Mouse (Mus musculus): ENCODE measurements around the gene Arhgef7. TPM values are rescaled to one million over a fixed set of nuclear protein-coding genes. Genes with fewer than 3 reads are reported as not detected.

Arhgef7 gene
- polyA plus RNA-seq, 1 experiment = 38.5 TPM

- H3K9me3 ChIP-seq (replicated peaks; ENCODE audit: control insufficient read depth, insufficient read depth, low read length, poor library complexity, severe bottlenecking) = no peaks in the 10 kb centered on the region
- peaks cover 15% of the 10 kb centered on the region for H3K36me3 ChIP-seq (ENCODE audit: control insufficient read depth, insufficient read depth, low read length, poor library complexity, severe bottlenecking)
- TF ChIP-seq EP300 (IDR thresholded peaks at IDR 0.05; ENCODE audit: insufficient read depth, low read depth, low read length) (no peak), POLR2A (IDR thresholded peaks at IDR 0.05; ENCODE audit: insufficient read depth, low read length) (no peak), CTCF (IDR thresholded peaks at IDR 0.05; ENCODE audit: low read depth, low read length) (no peak)
- no peak overlapping the region for H3K9ac ChIP-seq (ENCODE audit: low read depth, poor library complexity, severe bottlenecking)
- H3K27ac ChIP-seq (ENCODE audit: insufficient read depth, low read length) = no peak overlapping the region
- H3K27me3 ChIP-seq (ENCODE audit: control insufficient read depth, insufficient read depth, low read length, poor library complexity, severe bottlenecking) = no peaks in the 10 kb centered on the region
- no peaks in the 10 kb centered on the region for H3K4me1 ChIP-seq (ENCODE audit: control insufficient read depth, insufficient read depth, low read length)
- no peak overlapping the region for H3K4me3 ChIP-seq (ENCODE audit: low read depth, low read length)
Observed at GRCm38 (mm10) chr8:11821451-11822206, 94.1 kb downstream of the Arhgef7 start.

- TF ChIP-seq CTCF (IDR thresholded peaks at IDR 0.05; ENCODE audit: low read depth, low read length) (no peak), POLR2A (IDR thresholded peaks at IDR 0.05; ENCODE audit: insufficient read depth, low read length) (no peak), EP300 (IDR thresholded peaks at IDR 0.05; ENCODE audit: insufficient read depth, low read depth, low read length) (no peak)
- H3K36me3 ChIP-seq (ENCODE audit: control insufficient read depth, insufficient read depth, low read length, poor library complexity, severe bottlenecking) = peaks cover 12% of the 10 kb centered on the region
- H3K27me3 ChIP-seq (ENCODE audit: control insufficient read depth, insufficient read depth, low read length, poor library complexity, severe bottlenecking) = no peaks in the 10 kb centered on the region
- H3K4me1 ChIP-seq (ENCODE audit: control insufficient read depth, insufficient read depth, low read length) = no peaks in the 10 kb centered on the region
- no peaks in the 10 kb centered on the region for H3K9me3 ChIP-seq (replicated peaks; ENCODE audit: control insufficient read depth, insufficient read depth, low read length, poor library complexity, severe bottlenecking)
- no peak overlapping the region for H3K4me3 ChIP-seq (ENCODE audit: low read depth, low read length)
- H3K9ac ChIP-seq (ENCODE audit: low read depth, poor library complexity, severe bottlenecking) = no peak overlapping the region
- no peak overlapping the region for H3K27ac ChIP-seq (ENCODE audit: insufficient read depth, low read length)
Observed at GRCm38 (mm10) chr8:11822550-11823060, 95.1 kb downstream of the Arhgef7 start.

- TF ChIP-seq POLR2A (IDR thresholded peaks at IDR 0.05; ENCODE audit: insufficient read depth, low read length) = no peak
- TF ChIP-seq EP300 (IDR thresholded peaks at IDR 0.05; ENCODE audit: insufficient read depth, low read depth, low read length) = no peak
- TF ChIP-seq CTCF (IDR thresholded peaks at IDR 0.05; ENCODE audit: low read depth, low read length) = no peak
- Histone ChIP-seq H3K4me1 (ENCODE audit: control insufficient read depth, insufficient read depth, low read length) (no peaks in the 10 kb centered on the region), H3K27me3 (ENCODE audit: control insufficient read depth, insufficient read depth, low read length, poor library complexity, severe bottlenecking) (no peaks in the 10 kb centered on the region), H3K4me3 (ENCODE audit: low read depth, low read length) (no peak overlapping the region), H3K9me3 (replicated peaks; ENCODE audit: control insufficient read depth, insufficient read depth, low read length, poor library complexity, severe bottlenecking) (no peaks in the 10 kb centered on the region), H3K36me3 (ENCODE audit: control insufficient read depth, insufficient read depth, low read length, poor library complexity, severe bottlenecking) (peaks cover 6% of the 10 kb centered on the region; the same call in 1 of the 2 replicates), H3K9ac (ENCODE audit: low read depth, poor library complexity, severe bottlenecking) (no peak overlapping the region), H3K27ac (ENCODE audit: insufficient read depth, low read length) (no peak overlapping the region)
Observed at GRCm38 (mm10) chr8:11825756-11826155, 98.2 kb downstream of the Arhgef7 start.

GRCm38 (mm10) chr8:11827312-11827711 is 99.8 kb downstream of the Arhgef7 start:
- Histone ChIP-seq H3K9ac (ENCODE audit: low read depth, poor library complexity, severe bottlenecking) (no peak overlapping the region), H3K4me3 (ENCODE audit: low read depth, low read length) (no peak overlapping the region), H3K9me3 (replicated peaks; ENCODE audit: control insufficient read depth, insufficient read depth, low read length, poor library complexity, severe bottlenecking) (no peaks in the 10 kb centered on the region), H3K36me3 (ENCODE audit: control insufficient read depth, insufficient read depth, low read length, poor library complexity, severe bottlenecking) (peaks cover 6% of the 10 kb centered on the region; the same call in 1 of the 2 replicates), H3K4me1 (ENCODE audit: control insufficient read depth, insufficient read depth, low read length) (no peaks in the 10 kb centered on the region), H3K27me3 (ENCODE audit: control insufficient read depth, insufficient read depth, low read length, poor library complexity, severe bottlenecking) (no peaks in the 10 kb centered on the region), H3K27ac (ENCODE audit: insufficient read depth, low read length) (no peak overlapping the region)
- TF ChIP-seq EP300 (IDR thresholded peaks at IDR 0.05; ENCODE audit: insufficient read depth, low read depth, low read length) (no peak), POLR2A (IDR thresholded peaks at IDR 0.05; ENCODE audit: insufficient read depth, low read length) (no peak), CTCF (IDR thresholded peaks at IDR 0.05; ENCODE audit: low read depth, low read length) (no peak)

GRCm38 (mm10) chr8:11830214-11831046 is 102.9 kb downstream of the Arhgef7 start:
- H3K27ac ChIP-seq (ENCODE audit: insufficient read depth, low read length) = no peak overlapping the region
- no peaks in the 10 kb centered on the region for H3K4me1 ChIP-seq (ENCODE audit: control insufficient read depth, insufficient read depth, low read length)
- no peaks in the 10 kb centered on the region for H3K9me3 ChIP-seq (replicated peaks; ENCODE audit: control insufficient read depth, insufficient read depth, low read length, poor library complexity, severe bottlenecking)
- peaks cover 8% of the 10 kb centered on the region; the same call in 1 of the 2 replicates for H3K36me3 ChIP-seq (ENCODE audit: control insufficient read depth, insufficient read depth, low read length, poor library complexity, severe bottlenecking)
- no peaks in the 10 kb centered on the region for H3K27me3 ChIP-seq (ENCODE audit: control insufficient read depth, insufficient read depth, low read length, poor library complexity, severe bottlenecking)
- TF ChIP-seq EP300 (IDR thresholded peaks at IDR 0.05; ENCODE audit: insufficient read depth, low read depth, low read length) (no peak), POLR2A (IDR thresholded peaks at IDR 0.05; ENCODE audit: insufficient read depth, low read length) (no peak), CTCF (IDR thresholded peaks at IDR 0.05; ENCODE audit: low read depth, low read length) (no peak)
- H3K4me3 ChIP-seq (ENCODE audit: low read depth, low read length) = no peak overlapping the region
- H3K9ac ChIP-seq (ENCODE audit: low read depth, poor library complexity, severe bottlenecking) = no peak overlapping the region
